Mouse (Mus musculus): ENCODE measurements around the gene Intu. TPM values are rescaled to one million over a fixed set of nuclear protein-coding genes. Genes with fewer than 3 reads are reported as not detected.

The Intu gene
- polyA plus RNA-seq, 1 experiment: 1.0 TPM

DNA sequence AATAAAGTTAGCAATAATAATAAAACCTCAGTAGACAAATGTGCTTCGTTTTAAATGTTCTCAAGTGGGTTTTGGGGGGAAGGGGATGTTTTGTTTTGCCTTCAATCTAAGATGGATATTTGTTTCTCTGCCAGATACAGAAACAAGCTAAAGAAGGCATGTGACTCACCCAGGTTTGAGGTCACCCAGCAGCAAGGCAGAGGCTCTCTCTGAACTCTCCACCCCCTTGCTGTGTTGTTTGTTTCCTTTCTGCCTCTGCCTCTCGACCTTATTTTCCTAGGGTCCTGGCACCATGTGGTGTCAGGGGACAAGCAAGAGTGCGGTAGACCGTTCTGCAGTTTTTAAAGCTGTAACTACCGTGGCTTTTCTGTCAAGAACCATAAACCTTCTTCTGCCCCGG is 8.6 kb upstream of the Intu start:
- Histone ChIP-seq H3K4me1 (ENCODE audit: control insufficient read depth, insufficient read depth, insufficient read length, low read length) (no peaks in the 10 kb centered on the region), H3K27ac (replicated peaks; ENCODE audit: low read depth, low read length) (no peak overlapping the region), H3K4me3 (ENCODE audit: insufficient read depth, low read depth, low read length) (no peak overlapping the region)

DNA sequence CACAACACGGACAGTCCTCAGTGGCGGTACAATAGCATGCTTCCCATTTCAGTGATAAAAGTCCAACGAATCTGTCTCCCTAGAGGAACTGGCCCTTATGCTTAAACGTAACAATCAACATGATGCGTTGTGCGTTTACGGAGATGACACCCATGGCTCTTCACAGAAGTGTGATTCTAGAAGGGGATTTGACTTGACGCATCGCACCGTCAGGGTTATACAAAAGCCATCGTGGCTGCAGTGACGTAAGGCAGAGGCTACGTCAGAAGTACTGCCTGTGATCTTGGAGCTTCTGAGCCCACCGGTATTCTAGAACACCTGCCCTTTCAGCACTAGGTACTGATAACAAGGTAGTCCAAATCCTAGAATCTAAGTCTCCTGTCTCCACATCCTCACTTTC is 8.2 kb upstream of the Intu start:
- H3K4me1 ChIP-seq (ENCODE audit: control insufficient read depth, insufficient read depth, insufficient read length, low read length): no peaks in the 10 kb centered on the region
- H3K4me3 ChIP-seq (ENCODE audit: insufficient read depth, low read depth, low read length): no peak overlapping the region
- H3K27ac ChIP-seq (replicated peaks; ENCODE audit: low read depth, low read length): no peak overlapping the region

DNA sequence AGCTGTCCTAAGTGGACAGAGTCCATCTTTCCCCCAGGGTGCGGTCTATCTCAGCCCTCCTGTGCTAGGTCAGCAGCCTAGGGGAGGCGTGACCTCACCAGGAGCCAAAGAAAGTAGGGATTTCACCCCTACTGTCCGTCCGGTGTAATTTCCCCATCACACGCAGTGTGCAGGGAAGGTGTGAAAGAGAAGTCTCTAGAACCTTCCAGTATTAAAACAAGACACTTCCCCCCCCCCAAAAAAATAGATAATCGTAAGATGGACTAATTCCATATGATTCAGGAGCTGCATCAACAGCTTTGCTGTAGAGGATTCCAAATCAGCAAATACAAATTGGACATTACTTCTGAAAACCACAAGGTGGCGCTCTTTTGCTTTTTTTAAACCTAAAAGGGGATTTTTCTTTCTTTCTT is 7.7 kb upstream of the Intu start:
- Histone ChIP-seq H3K4me1 (ENCODE audit: control insufficient read depth, insufficient read depth, insufficient read length, low read length) (peaks cover under 1% of the 10 kb centered on the region; the same call in 1 of the 2 replicates), H3K4me3 (ENCODE audit: insufficient read depth, low read depth, low read length) (no peak overlapping the region), H3K27ac (replicated peaks; ENCODE audit: low read depth, low read length) (no peak overlapping the region)

DNA sequence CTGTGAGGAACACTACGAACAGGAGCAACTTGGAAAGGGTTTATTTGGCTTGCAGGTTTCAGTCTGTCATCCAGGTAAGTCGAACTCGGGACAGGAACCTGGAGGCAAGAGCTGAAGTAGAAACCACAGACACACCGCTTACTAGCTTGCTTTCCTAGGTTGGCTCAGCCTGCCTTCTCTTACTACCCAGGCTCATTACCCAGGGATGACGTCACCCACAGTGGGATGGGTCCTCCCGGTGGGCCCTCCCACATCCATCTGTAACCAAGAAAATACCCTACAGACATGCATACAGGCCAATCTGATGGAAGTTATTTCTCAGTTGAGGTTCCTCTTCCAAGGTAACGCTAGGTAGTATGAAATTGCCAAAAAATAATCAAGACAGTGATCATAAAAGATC is 6.2 kb upstream of the Intu start:
- no peak overlapping the region for H3K27ac ChIP-seq (replicated peaks; ENCODE audit: low read depth, low read length)
- no peak overlapping the region for H3K4me3 ChIP-seq (ENCODE audit: insufficient read depth, low read depth, low read length)
- peaks cover 4% of the 10 kb centered on the region; the same call in 1 of the 2 replicates for H3K4me1 ChIP-seq (ENCODE audit: control insufficient read depth, insufficient read depth, insufficient read length, low read length)

DNA sequence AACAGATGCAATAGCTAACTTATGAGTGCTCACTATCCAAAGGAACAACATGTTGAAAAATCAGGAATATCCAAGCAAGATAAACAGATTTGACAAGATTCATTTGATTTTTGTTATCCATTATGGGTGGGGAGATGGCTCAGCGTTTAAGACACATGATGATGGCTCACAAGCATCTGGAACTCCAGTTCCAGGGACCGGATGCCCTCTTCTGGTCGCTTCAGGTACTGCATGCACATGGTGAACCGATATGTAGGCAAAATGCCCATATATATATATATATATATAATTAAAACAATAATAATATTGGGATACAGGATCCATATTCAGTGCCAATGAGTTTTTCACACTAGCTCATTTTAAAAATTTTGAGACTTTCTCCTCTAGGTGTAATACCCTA is 5.7 kb upstream of the Intu start:
- peaks cover 4% of the 10 kb centered on the region; the same call in 1 of the 2 replicates for H3K4me1 ChIP-seq (ENCODE audit: control insufficient read depth, insufficient read depth, insufficient read length, low read length)
- H3K27ac ChIP-seq (replicated peaks; ENCODE audit: low read depth, low read length): no peak overlapping the region
- no peak overlapping the region for H3K4me3 ChIP-seq (ENCODE audit: insufficient read depth, low read depth, low read length)

DNA sequence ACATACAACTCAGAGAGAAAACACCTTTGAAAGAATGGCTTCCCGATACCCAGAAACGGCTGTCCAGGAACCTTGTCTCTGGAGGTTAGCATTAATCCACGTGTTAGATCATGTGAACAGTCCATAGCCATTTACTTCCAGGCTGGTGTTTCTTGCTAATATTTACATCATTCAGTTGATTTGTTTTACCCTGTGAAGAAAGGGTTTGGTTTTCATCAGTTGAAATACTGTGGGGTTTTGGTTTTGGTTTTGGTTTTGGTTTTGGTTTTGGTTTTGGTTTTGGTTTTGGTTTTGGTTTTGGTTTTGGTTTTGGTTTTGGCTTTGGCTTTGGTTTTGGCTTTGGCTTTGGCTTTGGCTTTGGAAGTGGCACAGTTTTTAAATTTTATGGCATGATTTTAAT is 5.0 kb upstream of the Intu start:
- Histone ChIP-seq H3K4me3 (ENCODE audit: insufficient read depth, low read depth, low read length) (no peak overlapping the region), H3K4me1 (ENCODE audit: control insufficient read depth, insufficient read depth, insufficient read length, low read length) (peaks cover 4% of the 10 kb centered on the region; the same call in 1 of the 2 replicates), H3K27ac (replicated peaks; ENCODE audit: low read depth, low read length) (no peak overlapping the region)

DNA sequence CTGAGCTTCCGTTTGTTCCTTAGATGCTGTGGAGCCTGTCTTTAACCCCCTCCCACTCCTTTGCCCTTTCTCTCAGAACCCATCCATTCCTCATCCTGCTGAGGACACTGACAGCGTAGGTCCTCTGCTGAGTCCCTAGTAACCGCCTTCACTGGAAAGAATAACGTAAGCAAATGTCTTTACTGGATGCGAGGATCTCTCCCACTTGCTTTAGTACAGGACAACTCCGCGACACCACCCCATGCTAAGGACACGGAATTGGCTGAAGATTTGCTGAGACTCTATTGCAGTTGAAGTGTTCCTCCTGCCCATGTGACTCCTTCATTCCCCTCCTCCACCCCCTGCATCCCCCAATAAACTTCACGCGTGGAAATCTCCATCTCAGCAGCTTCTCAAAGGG is 3.9 kb upstream of the Intu start:
- Histone ChIP-seq H3K4me1 (ENCODE audit: control insufficient read depth, insufficient read depth, insufficient read length, low read length) (peaks cover 4% of the 10 kb centered on the region; the same call in 1 of the 2 replicates), H3K27ac (replicated peaks; ENCODE audit: low read depth, low read length) (no peak overlapping the region), H3K4me3 (ENCODE audit: insufficient read depth, low read depth, low read length) (no peak overlapping the region)

DNA sequence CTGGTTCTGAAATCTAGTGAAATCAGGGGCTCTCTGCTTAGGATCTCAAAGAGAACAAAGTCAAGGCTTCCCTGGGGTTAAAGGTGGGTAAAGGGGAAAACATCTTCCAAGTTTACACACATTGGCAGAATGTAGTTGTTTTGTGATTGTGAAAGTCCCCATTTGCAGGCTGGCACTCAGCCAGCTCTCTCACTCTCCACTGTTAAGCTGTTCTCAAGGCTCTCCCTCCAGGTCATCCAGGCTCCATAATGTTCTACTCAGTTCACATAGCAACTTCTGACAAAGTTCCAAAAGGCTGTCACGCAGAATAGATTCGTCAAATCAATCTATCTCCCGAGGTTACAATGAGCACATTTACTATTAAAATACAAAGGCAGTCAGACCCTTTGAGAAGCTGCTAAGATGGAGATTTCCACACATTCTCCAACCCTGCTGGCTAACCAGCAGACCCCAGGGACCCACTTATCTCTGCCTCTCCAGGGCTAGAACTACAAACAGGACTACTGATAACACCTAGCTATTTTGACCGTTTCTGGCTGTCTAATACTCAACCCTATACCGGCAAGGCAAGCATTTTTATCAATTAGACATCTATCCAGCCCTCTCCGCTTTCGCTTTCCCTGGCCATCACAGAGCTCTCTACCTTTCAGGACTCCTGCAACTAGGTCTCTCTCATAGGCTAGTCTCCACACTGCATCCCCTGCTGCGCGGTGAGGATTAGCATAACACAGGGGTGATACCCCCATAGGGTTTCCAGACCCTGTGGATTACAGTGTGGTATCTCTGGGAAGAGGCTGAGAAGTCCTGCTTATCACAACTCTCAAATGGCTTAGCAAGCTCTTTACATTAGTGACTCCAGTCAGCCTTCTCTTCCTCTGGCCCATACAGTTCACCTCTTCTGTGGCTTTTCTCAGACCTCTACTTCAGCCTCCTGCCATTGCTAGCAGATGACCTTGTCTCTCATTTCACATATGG is 2.8 kb upstream of the Intu start:
- Histone ChIP-seq H3K4me3 (ENCODE audit: insufficient read depth, low read depth, low read length) (no peak overlapping the region), H3K27ac (replicated peaks; ENCODE audit: low read depth, low read length) (no peak overlapping the region), H3K4me1 (ENCODE audit: control insufficient read depth, insufficient read depth, insufficient read length, low read length) (peaks cover 4% of the 10 kb centered on the region; the same call in 1 of the 2 replicates)

DNA sequence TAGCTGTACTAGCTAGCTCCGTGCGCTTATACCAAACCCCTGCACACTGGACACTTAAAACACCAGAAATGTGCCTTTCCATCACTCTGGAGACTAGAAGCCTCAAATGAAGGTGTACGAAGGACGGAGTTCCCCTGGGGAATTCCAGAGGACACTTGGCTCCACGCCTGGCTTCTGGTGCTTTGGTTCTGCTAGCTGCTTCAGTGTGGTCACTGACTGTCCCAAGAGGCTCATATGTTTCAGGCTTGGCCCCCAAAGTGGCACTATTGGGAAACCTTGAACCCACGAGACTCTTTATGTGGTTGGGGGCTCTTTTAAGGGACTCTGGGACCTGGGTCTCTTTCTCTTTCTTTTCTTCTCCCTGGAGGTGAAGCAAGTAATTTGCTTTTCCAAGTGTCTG is 2.1 kb upstream of the Intu start:
- no peak overlapping the region for H3K4me3 ChIP-seq (ENCODE audit: insufficient read depth, low read depth, low read length)
- H3K27ac ChIP-seq (replicated peaks; ENCODE audit: low read depth, low read length): no peak overlapping the region
- peaks cover 4% of the 10 kb centered on the region; the same call in 1 of the 2 replicates for H3K4me1 ChIP-seq (ENCODE audit: control insufficient read depth, insufficient read depth, insufficient read length, low read length)

DNA sequence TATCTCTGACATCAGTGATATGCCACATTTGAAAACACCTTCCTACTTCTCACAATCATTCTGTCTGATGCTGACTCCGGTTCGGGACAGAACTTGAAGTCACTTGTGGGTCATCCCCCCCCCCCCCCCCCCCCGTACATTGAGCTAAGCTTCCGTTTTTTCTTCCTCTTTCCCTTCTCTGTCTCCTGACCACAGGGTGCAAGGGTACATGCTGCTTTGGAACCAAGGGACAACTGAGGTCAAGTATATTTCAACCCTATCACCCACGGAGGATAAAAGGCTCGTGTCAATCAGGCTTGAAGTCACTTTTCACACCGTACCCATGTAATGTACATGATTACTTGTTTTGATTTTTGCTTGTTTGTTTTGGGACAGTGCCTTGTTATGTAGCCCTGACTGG is 241 bp upstream of the Intu start:
- Histone ChIP-seq H3K4me3 (ENCODE audit: insufficient read depth, low read depth, low read length) (peak overlapping the region; percentile 47), H3K4me1 (ENCODE audit: control insufficient read depth, insufficient read depth, insufficient read length, low read length) (peaks cover 4% of the 10 kb centered on the region; the same call in 1 of the 2 replicates), H3K27ac (replicated peaks; ENCODE audit: low read depth, low read length) (no peak overlapping the region)

DNA sequence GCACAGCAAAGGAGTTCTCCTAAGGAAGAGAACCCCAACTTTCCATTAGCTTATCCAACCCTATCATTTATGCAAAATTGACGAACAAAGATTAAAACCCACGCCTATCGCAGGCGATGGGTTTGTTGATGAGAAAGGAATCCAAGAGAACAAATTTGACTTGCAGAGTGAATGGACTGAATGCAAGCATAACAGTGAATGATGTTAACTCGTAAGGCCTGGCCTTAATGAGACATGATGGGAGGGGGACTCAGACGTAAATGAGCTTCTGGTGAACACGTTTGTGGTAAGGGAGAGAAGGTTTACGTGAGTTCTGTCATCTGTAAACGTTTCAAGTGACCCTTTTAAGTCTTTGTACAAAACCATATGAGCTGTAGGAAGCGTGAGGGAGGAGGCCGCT is 1.2 kb downstream of the Intu start:
- H3K4me3 ChIP-seq (ENCODE audit: insufficient read depth, low read depth, low read length): no peak overlapping the region
- no peak overlapping the region for H3K27ac ChIP-seq (replicated peaks; ENCODE audit: low read depth, low read length)

DNA sequence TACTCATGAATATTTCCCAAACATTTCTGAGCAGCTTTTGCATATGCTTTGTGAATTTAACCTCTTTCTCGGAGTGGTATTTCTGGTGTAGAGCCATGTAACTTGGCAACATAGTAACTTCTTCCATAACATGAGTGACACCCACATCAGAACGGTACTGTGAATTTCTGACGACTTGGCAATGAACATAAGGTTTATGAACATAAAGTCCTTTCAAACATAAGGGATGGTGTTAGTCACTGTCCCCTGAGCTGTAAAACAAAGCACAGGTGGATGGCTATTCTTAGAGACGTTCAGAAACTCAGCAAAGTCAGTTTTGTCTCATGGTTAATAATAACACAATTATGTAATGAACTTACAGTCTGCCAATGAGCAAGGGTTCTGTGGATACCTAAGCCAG is 3.1 kb downstream of the Intu start:
- no peak overlapping the region for H3K4me3 ChIP-seq (ENCODE audit: insufficient read depth, low read depth, low read length)
- H3K4me1 ChIP-seq (ENCODE audit: control insufficient read depth, insufficient read depth, insufficient read length, low read length): no peaks in the 10 kb centered on the region
- no peak overlapping the region for H3K27ac ChIP-seq (replicated peaks; ENCODE audit: low read depth, low read length)

More for the DNA sequence above, 1.2 kb downstream of the Intu start:
- H3K4me1 ChIP-seq (ENCODE audit: control insufficient read depth, insufficient read depth, insufficient read length, low read length): peaks cover 4% of the 10 kb centered on the region; the same call in 1 of the 2 replicates

DNA sequence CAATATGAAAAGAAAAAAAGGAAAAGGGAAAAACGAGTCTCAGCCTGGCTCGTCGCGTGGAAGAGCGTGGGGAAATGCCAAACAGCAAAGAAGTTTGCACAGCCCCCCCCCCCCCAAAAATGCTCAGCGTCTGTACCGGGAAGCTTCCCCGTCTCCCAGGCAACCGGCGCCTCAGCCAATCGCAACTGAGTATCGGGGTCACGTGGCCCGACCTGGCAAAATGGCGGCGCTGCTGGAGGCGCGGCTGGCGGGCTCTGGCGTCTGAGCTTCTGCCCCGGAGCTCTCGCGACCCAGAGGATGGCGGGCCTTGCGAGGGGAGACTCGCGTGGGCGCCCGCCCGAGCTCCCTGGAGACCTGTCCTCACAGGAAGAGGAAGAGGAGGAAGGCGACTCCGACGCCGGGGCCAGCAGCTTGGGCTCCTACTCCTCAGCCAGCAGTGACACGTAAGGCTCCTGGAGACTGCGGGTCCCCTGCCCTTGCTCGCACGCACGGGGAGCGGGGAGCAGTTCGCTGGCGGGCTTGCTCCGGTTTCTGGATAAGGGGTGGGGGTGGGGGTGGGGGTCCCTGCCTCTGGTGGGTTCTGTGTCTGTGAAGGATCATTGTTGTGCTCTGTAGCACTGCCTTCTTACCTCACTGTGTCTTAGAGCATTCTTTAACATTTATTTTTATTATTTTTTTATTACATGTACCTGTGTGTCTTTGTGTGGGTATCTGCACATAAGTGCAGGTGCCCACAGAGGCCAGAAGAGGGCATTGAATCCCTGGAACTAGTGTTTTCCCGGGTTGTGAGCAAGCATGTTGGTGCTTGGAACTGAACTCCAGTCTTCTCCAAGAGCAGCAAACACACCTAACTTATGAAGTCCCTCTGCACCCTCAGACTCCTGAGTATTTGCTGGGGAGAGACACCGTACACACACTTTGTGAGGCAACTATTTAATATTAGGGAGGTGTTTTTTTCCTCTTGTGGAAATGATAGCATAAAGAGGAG is 9.8 kb downstream of the Intu start:
- Histone ChIP-seq H3K4me1 (ENCODE audit: control insufficient read depth, insufficient read depth, insufficient read length, low read length) (no peaks in the 10 kb centered on the region), H3K4me3 (ENCODE audit: insufficient read depth, low read depth, low read length) (peak overlapping the region; percentile 100), H3K27ac (replicated peaks; ENCODE audit: low read depth, low read length) (no peak overlapping the region)

DNA sequence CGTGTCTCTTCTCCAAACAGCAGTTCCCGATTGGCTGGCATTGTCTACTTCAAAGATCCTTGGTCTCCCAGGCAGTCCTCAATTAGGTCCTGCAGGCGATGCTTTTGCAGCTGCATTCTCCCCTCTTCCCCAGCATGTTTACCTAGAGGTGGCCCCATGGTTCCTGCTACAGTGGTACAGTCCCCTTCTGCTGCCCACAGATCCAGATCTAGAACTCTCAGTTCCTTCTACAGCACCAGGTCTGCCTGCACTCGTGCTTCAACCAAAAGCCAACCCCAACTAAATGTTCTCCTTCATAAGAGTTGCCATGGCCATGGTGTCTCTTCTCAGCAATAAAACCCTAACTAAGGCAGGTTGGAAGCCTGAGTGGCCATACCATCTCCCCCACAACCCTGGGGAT is 15.5 kb downstream of the Intu start:
- H3K4me3 ChIP-seq (ENCODE audit: insufficient read depth, low read depth, low read length): no peak overlapping the region
- H3K27ac ChIP-seq (replicated peaks; ENCODE audit: low read depth, low read length): no peak overlapping the region
- H3K4me1 ChIP-seq (ENCODE audit: control insufficient read depth, insufficient read depth, insufficient read length, low read length): no peaks in the 10 kb centered on the region

DNA sequence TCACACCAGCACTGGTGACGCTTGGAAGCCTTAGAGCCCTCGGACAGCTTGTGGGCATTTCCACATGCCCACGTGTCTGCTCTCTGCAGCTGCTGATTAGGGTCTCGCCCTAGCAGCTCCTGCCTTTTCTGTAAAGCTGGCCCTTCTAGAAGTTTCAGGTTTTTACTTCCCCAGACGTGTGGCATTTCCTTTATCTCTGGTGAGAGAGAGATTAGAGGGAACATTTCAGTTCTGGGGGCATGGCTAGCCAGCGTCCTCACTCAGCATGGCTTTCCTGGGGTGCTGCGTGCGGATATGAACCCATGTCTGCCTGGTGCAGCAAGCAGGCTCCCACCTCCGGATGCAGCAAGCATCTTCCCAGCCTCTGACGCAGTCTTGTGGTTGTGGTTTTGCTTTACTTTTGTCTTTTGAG is 121.9 kb downstream of the Intu start:
- no peaks in the 10 kb centered on the region for H3K4me1 ChIP-seq (ENCODE audit: control insufficient read depth, insufficient read depth, insufficient read length, low read length)
- H3K27ac ChIP-seq (replicated peaks; ENCODE audit: low read depth, low read length): no peak overlapping the region
- no peak overlapping the region for H3K4me3 ChIP-seq (ENCODE audit: insufficient read depth, low read depth, low read length)
